Mouse (Mus musculus) left cerebral cortex, postnatal 4 days (tissue): ENCODE measurements around the gene Pdap1. TPM values are rescaled to one million over a fixed set of nuclear protein-coding genes. Genes with fewer than 3 reads are reported as not detected.
"Not testable (repeated sequence)": the region's sequence is repeated elsewhere in the genome, so short reads cannot be mapped to it uniquely, and the experiment has no call there.

Source experiments
- DNase-seq: peaks from one replicate; pipeline ENCODE4 v3.0.0-alpha.2; 2022
- intact Hi-C: fragments of 180-260 bp; cut with DNase I; formaldehyde crosslinking; loops from one replicate; pipeline ENCODE4 v1.15.1; 2025
- total RNA-seq, 2 experiments: library from RNA; stranded (reverse); gene quantifications; 2 replicates each; pipeline ENCODE4 v1.2.3; 2021

Gene Pdap1
- total RNA-seq, 2 experiments from 2014 or later: 136 to 144 TPM

GRCm38 (mm10) chr5:145083632-145084451 is 56.2 kb downstream of the Pdap1 start, which contains the start of the genes Arpc1a and Kpna7:
Gene Arpc1a, plus strand, starts transcription at chr5:145083830.
Gene Kpna7, minus strand, starts transcription at chr5:145084030.
- DNase-seq: peak; percentile 95
- intact Hi-C loops: no loop called here

- DNase-seq, intact Hi-C loops: not testable (repeated sequence)
These were observed 56.8 kb downstream of the Pdap1 start for GRCm38 (mm10) chr5:145083201-145083600.

GRCm38 (mm10) chr5:145081866-145082613 is 58.0 kb downstream of the Pdap1 start:
- DNase-seq: no peak

More at GRCm38 (mm10) chr5:145081866-145082613, 58.0 kb downstream of the Pdap1 start:
- intact Hi-C loops: no loop called here

Other genes starting within 250 kb of the Pdap1 start
- gene Smurf1, start 174.4 kb downstream of the Pdap1 start, total RNA-seq: 10 to 100 TPM; 59.3 to 60.2 TPM
- not detected for gene Gm4871, start 107.5 kb downstream of the Pdap1 start, total RNA-seq
- not detected for gene 1700018F24Rik, start 97.2 kb downstream of the Pdap1 start, total RNA-seq
- 100 to 1,000 TPM; 198 to 202 TPM for gene Arpc1a, start 56.4 kb downstream of the Pdap1 start, total RNA-seq
- gene Kpna7, start 56.2 kb downstream of the Pdap1 start, total RNA-seq: not detected
- gene Arpc1b, start 26.0 kb downstream of the Pdap1 start, total RNA-seq: 10 to 100 TPM; 25.7 to 28.3 TPM
- gene Bud31, start 124 bp upstream of the Pdap1 start, total RNA-seq: 100 to 1,000 TPM; 101 to 104 TPM
- gene Ptcd1, start 26.9 kb upstream of the Pdap1 start, total RNA-seq: 10 to 100 TPM; 19.3 to 19.6 TPM
- gene Cpsf4, start 27.0 kb upstream of the Pdap1 start, total RNA-seq: 10 to 100 TPM; 35.2 to 36.4 TPM
- gene Atp5j2, start 51.8 kb upstream of the Pdap1 start, total RNA-seq: 100 to 1,000 TPM; 213 to 222 TPM
- gene Zkscan14, start 61.6 kb upstream of the Pdap1 start, total RNA-seq: 1 to 10 TPM; 6.4 to 7.5 TPM
- gene Zkscan5, start 64.3 kb upstream of the Pdap1 start, total RNA-seq: 10 to 100 TPM; 15.5 to 16.0 TPM
- 10 to 100 TPM; 25.5 to 28.9 TPM for gene Zfp655, start 91.5 kb upstream of the Pdap1 start, total RNA-seq
- gene Zscan25, start 140.3 kb upstream of the Pdap1 start, total RNA-seq: 10 to 100 TPM; 17.5 to 17.8 TPM
- under 1 TPM in 1 of 2 experiments, not detected in 1; 0.28 TPM for gene Cyp3a57, start 205.0 kb upstream of the Pdap1 start, total RNA-seq